Mouse (Mus musculus) megakaryocyte progenitor cell, adult 5-6 weeks (primary cell): ENCODE measurements around the gene Psd. TPM values are rescaled to one million over a fixed set of nuclear protein-coding genes. Genes with fewer than 3 reads are reported as not detected.

Experiments
- ATAC-seq: replicated peaks from 2 replicates; pipeline ENCODE4 v1.8.0; 2016; ENCODE audit warnings: mild to moderate bottlenecking, moderate TSS enrichment, inconsistent platforms; ENCODE audit not compliant: poor library complexity
- total RNA-seq, 2 experiments: library from RNA; stranded (forward) in 1 of 2; stranded (reverse) in 1 of 2; fragments of 157-497, 149-512 nt in 1 of 2; fragments of 200-1000 nt in 1 of 2; gene quantifications; 2 replicates each; pipeline versions ENCODE4 v1.2.3 to v1.2.4; 2015 to 2017

Gene Psd
- total RNA-seq (2015) (0.30 TPM in 1 of 2 replicates, not detected in the other), total RNA-seq (2017) (0.12 and 0.84 TPM in 2 replicates)

GRCm38 (mm10) chr19:46326756-46327305, at the start of gene Psd:
Psd (minus strand) TSS chr19:46327156.
- peak; percentile 50 for ATAC-seq

DNA sequence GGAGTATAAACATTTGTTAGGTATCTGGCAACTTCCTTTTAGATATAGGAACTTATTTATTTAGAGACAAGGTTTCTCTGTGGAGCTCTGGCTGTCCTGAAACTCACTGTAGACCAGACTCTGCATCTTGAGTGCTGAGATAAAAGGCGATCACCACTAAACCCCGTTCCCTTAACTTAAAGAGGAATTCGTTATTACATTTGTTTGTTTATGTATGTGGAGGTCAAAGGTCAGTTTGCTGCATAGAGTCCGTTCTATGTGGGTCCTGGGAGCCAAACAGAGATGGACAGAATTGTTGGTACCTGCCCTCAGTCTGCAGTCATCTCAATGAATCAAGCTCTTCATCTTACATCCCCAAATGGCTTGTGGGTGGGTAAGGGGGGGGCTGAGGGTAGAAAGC, 48.9 kb upstream of the Psd start:
- ATAC-seq, result no peak

DNA sequence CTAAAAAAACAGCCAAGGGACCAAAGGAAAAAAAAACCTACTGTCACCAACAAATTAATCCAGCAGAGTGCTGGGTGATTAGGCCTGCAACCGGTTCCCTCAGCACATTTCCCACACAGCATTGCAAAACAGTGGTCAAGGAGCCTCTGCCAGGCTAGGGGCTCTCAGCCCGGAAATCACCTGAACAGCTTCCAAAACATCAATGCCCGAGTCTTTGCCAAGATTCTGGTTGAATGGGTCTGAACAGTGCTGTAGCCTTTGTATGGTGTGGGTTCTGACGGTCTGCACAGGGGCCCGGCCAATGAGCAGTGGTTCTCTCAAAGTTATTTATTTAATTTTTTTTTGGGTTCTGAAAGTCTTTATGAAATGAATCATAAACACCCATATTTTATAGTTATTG, 48.5 kb upstream of the Psd start:
- no peak for ATAC-seq

- ATAC-seq, result peak; percentile 57
These were observed 47.6 kb upstream of the Psd start for GRCm38 (mm10) chr19:46374477-46375088.

- peak; percentile 95 for ATAC-seq
These were observed 42.2 kb upstream of the Psd start for GRCm38 (mm10) chr19:46369204-46369603.

DNA sequence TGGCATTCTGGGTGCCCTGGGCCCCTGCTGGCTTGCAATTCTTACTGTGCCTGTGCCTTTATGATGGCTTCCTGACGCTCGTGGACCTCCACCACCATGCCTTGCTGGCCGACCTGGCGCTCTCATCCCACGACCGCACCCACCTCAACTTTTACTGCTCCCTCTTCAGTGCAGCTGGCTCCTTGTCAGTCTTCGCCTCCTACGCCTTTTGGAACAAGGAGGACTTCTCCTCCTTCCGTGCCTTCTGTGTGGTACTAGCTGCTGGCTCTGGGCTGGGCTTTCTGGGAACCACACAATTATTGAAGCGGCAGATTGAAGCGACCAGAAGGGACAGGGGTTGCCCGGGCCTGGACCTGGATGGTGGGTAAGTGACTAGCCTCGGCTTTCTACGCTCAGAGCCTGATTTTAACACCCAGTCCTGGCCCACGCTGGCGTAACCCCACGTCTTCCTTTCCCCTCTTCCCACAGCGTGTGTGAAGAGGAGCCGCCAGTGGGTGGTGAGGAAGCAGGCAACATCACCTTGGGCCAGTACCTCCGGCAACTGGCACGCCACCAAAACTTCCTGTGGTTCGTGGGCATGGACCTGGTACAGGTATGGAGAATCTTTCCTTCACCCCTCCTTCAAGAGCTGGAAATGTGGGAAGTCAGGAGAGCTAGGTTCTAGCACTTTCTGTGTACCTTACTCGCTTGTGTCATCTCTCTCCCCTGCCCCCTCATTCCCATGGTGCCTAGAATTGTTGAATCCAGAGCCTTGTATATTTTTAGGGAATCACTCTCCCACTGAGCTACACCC, 41.0 kb upstream of the Psd start:
- no peak for ATAC-seq

DNA sequence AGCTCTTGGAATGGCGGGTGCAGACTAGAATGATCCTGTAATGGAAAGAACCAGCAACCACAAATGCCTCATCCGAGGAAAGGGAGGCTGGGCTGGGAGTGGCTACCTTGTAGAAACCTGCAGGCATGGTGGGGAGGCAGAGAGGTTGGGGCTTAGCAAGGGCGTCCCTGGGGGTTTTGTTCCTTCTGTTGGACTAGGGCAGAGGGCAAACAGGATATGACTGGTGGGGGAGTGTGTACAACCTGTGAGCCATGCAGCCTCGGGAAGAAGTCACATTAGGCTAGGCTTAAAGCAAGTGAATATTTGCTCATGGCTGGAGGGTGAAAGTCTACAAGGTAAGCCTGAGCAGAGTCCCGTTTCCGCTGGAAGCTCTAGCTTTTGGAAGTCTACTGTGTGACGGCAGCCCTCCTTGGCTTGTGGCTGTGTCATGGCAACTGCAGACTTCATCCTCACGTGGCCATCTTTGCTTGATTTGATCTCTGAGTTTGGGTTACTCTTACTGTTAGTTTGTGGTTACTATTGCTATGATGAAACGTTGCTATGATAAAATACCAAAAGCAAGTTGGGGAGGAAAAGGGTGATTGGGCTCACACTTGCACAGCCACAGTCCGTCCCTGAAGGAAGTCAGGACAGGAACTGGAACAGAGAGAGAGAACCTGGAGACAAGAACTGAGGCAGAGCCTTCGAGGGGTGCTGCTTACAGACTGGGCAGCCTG, 36.5 kb upstream of the Psd start:
- ATAC-seq, result peak; percentile 75

GRCm38 (mm10) chr19:46362104-46362503, 35.1 kb upstream of the Psd start:
- no peak for ATAC-seq

DNA sequence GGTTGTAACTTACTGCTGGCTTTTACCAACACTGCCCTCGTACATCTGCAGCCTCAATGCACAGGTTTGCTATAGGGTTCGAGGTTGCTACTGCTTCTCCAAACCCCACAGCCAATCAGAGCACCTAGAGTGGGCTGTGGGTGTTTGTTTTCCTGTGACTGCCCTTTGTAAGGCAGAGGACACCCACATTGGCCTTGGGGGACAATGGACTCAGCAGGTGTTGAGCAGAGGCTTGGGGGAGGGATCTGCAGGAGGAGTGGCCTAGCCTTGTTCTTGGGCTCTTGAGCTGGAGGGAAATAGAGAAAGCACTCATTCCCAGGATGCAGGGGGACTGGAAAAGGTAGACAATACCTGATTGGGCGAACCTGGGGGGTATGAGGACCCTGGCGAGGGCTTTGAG, 31.4 kb upstream of the Psd start:
- ATAC-seq, result peak; percentile 20

GRCm38 (mm10) chr19:46357344-46358280, 30.7 kb upstream of the Psd start:
- ATAC-seq, result peak; percentile 74

DNA sequence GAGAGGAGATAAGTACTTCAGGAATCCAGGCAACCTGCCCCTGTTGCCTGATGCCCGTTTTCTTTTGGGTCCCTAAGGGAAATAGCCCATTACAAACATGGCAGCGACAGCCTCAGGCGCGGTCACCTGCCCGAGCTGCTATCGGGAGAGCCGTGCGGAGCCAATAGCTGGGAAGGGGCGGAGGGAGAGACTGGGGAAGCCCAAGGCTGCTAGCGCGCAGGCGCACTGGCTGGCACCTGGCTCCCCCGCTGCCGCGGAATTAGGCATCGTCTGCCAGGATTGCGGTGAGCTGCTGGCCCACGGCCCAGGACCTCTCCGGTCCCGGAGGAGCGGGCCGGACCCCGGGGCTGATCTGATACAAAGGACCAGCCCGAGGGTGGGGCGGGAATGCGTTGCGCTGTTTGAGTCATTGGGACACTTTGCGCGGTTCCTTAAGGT, 29.8 kb upstream of the Psd start:
- ATAC-seq, result peak; percentile 86

- peak; percentile 61 for ATAC-seq
These were observed 23.4 kb upstream of the Psd start, which contains the start of gene 2310034G01Rik for GRCm38 (mm10) chr19:46350168-46350932. 2310034G01Rik (minus strand) TSS chr19:46350302.

- no peak for ATAC-seq
These were observed 22.6 kb upstream of the Psd start for GRCm38 (mm10) chr19:46349550-46349949.

- peak; percentile 70 for ATAC-seq
These were observed 22.0 kb upstream of the Psd start for GRCm38 (mm10) chr19:46348761-46349458.

DNA sequence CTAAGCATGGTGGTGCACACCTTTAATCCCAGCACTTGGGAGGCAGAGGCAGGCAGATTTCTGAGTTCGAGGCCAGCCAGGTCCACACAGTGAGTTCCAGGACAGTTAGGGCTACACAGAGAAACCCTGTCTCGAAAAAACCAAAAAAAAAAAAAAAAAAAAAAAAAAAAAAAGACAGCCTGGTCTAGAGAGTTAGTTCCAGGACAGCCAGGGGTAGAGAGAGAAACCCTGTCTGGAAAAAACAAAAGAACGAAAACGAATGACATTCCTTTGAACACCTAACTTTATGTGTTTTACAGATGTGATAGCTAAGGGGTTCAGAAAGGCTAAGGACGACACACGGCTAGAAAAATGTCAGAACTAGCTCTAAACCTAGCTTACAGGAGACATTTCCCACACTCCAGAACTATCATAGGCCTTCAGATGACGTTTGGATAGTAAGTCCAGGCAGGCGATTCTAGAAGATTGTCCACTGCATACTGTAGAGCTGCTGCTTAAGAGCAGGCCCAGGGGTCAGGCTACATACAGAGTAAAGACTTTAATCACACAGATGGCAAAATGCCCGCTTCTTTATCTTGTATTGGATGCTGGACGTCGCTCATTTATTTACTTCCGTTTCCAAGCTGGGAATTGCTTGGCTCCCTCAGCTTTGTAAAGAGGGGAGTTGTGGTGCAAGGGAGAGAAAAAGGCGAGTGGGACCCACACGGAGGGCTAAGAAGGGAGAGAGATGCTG, 21.1 kb upstream of the Psd start:
- ATAC-seq, result no peak

DNA sequence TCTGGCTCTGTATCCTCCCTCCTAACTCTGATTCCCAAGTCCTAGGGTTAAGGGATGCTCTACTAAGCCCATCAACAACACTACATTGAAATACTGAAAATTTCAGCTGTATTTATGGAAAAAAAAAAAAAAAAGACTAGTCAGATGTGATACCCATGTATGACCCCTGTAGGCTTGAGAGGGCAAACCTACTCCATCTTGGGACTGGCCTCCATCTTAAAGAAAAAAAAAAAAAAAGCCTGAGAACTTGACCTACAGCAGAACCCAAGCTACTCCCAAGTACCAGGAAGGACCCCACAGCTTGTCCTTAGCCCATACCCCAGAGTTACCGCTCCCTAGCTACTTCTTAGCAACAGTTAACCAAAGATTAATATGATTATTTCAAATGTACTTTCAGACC, 20.2 kb upstream of the Psd start:
- ATAC-seq, result no peak

- no peak for ATAC-seq
These were observed 17.9 kb upstream of the Psd start for GRCm38 (mm10) chr19:46344710-46345419.
